Mouse (Mus musculus) myocyte (in vitro differentiated cells): ENCODE data around the gene Ces2g.

Experiments
- CEBPB ChIP-seq: IDR thresholded peaks from 2 replicates; pipeline ENCODE4 v1.6.1; 2011; ENCODE audit warnings: mild to moderate bottlenecking, moderate library complexity; ENCODE audit not compliant: poor library complexity, insufficient read depth, severe bottlenecking
- POLR2A ChIP-seq: IDR thresholded peaks from one replicate; pipeline ENCODE4 v1.6.1; 2011; ENCODE audit warnings: low read depth, mild to moderate bottlenecking, control low read depth, moderate library complexity; ENCODE audit not compliant: insufficient read length

GRCm38 (mm10) chr8:104999183-104999582 lies 37.7 kb downstream of the Ces2g start:
- TF ChIP-seq POLR2A (no peak), CEBPB (no peak)
